Comparison of ENCODE assay signal across 18 mouse cellular contexts in genomic region chr5:100587626-100588025, GRCm38 (mm10). TPM values are rescaled to one million over a fixed set of nuclear protein-coding genes. Genes with fewer than 3 reads are reported as not detected.
A peak's percentile ranks its signal among the peaks of the same experiment; 100 is the strongest.
DNase-seq lines count a peak whose midpoint lies in the region; ATAC-seq lines count a peak whose summit lies in the region.
"Had no signal": no experiment of that assay in that cellular context is flagged by ENCODE, and none has a peak within 500 bp of the region (broad histone marks: within the 10 kb centered on the region; RNA-seq: fewer than 3 reads in every experiment).

No protein-coding gene starts in this region.

- no peak overlapping the region for H3K9ac ChIP-seq in intestine, embryonic 16.5 days (ENCODE audit: low read depth, low read length)
- no peak overlapping the region for H3K9ac ChIP-seq in intestine, embryonic 15.5 days
- H3K9ac ChIP-seq: heart, embryonic 15.5 days; hindbrain, embryonic 12.5 days; midbrain, embryonic 15.5 days had no signal

- H3K27ac ChIP-seq in intestine, embryonic 16.5 days (ENCODE audit: low read length), result 0 out of 2 replicates have a peak overlapping the region, but pooled peaks have one; percentile 8
- H3K27ac ChIP-seq in intestine, embryonic 15.5 days, result no peak overlapping the region
- H3K27ac ChIP-seq: heart, embryonic 15.5 days; hindbrain, embryonic 12.5 days; midbrain, embryonic 15.5 days had no signal

- ATAC-seq in intestine, embryonic 16.5 days, result no peak
- ATAC-seq in intestine, embryonic 15.5 days, result no peak
- peak; percentile 27 for ATAC-seq in megakaryocyte progenitor cell, adult 5-6 weeks (replicated peaks; ENCODE audit: poor library complexity)
- ATAC-seq: midbrain, embryonic 15.5 days; Patski had no signal

- no peak overlapping the region for H3K4me3 ChIP-seq in intestine, embryonic 16.5 days (ENCODE audit: low read length)
- no peak overlapping the region for H3K4me3 ChIP-seq in intestine, embryonic 15.5 days (replicated peaks)
- H3K4me3 ChIP-seq: heart, embryonic 15.5 days; hindbrain, embryonic 12.5 days; midbrain, embryonic 15.5 days had no signal

- no peaks in the 10 kb centered on the region for H3K9me3 ChIP-seq in intestine, embryonic 16.5 days (ENCODE audit: control insufficient read depth, low read length)
- no peaks in the 10 kb centered on the region for H3K9me3 ChIP-seq in intestine, embryonic 15.5 days
- H3K9me3 ChIP-seq: heart, embryonic 15.5 days; hindbrain, embryonic 12.5 days; midbrain, embryonic 15.5 days had no signal

- no peak overlapping the region for H3K4me2 ChIP-seq in intestine, embryonic 16.5 days (ENCODE audit: low read depth, low read length)
- no peak overlapping the region for H3K4me2 ChIP-seq in intestine, embryonic 15.5 days (replicated peaks)
- H3K4me2 ChIP-seq: heart, embryonic 15.5 days; hindbrain, embryonic 12.5 days; liver, embryonic 11.5 days; midbrain, embryonic 15.5 days had no signal

- peak; percentile 36 for DNase-seq in CD4-positive, CD25-positive, alpha-beta regulatory T cell, adult 2 months (ENCODE audit: low read depth, low spot score)
- DNase-seq in adipocyte (ENCODE audit: low spot score), result peak; percentile 96
- no peak for DNase-seq in urinary bladder, adult 18-20 months (ENCODE audit: low spot score in 2 of 2)
- no peak for DNase-seq in urinary bladder, adult 2 months (ENCODE audit: low spot score)
- DNase-seq: adrenal gland, adult 2 months; cerebellum, adult 9-10 months; kidney, adult 18-20 months; lung, postnatal 14 days had no signal

- WGBS in intestine, embryonic 16.5 days, result 48% methylated on average over 2 of the region's 2 CpGs
- WGBS in intestine, embryonic 15.5 days, result 40% methylated on average over 2 of the region's 2 CpGs

- no peaks in the 10 kb centered on the region for H3K27me3 ChIP-seq in intestine, embryonic 16.5 days (replicated peaks; ENCODE audit: control insufficient read depth, insufficient read depth, low read length)
- H3K27me3 ChIP-seq in intestine, embryonic 15.5 days (replicated peaks), result no peaks in the 10 kb centered on the region
- H3K27me3 ChIP-seq: heart, embryonic 15.5 days; hindbrain, embryonic 12.5 days; midbrain, embryonic 15.5 days; Patski had no signal

- 0 out of 2 replicates have a peak, but pooled peaks cover 6% of the 10 kb centered on the region for H3K4me1 ChIP-seq in intestine, embryonic 16.5 days (ENCODE audit: control insufficient read depth, insufficient read depth, low read length)
- H3K4me1 ChIP-seq in intestine, embryonic 15.5 days (replicated peaks), result no peaks in the 10 kb centered on the region
- H3K4me1 ChIP-seq: heart, embryonic 15.5 days; hindbrain, embryonic 12.5 days; midbrain, embryonic 15.5 days had no signal

- H3K36me3 ChIP-seq in intestine, embryonic 16.5 days (ENCODE audit: control insufficient read depth, insufficient read depth, low read length), result no peaks in the 10 kb centered on the region
- H3K36me3 ChIP-seq in intestine, embryonic 15.5 days, result no peaks in the 10 kb centered on the region
- H3K36me3 ChIP-seq: heart, embryonic 15.5 days; hindbrain, embryonic 12.5 days; midbrain, embryonic 15.5 days had no signal

RNA-seq across cellular contexts. Expression of gene Plac8, which starts 15.6 kb away (rescaled TPM):
- polyA plus RNA-seq in intestine, embryonic 16.5 days (2015; fragmentation: Nextera tagmentation; extraction: Ambion mirVana), result 438 and 445 TPM in 2 replicates
- polyA plus RNA-seq in intestine, embryonic 15.5 days (2015; fragmentation: Nextera tagmentation; extraction: Ambion mirVana), result 349 and 408 TPM in 2 replicates
- 4,454 and 4,759 TPM in 2 replicates for total RNA-seq in megakaryocyte progenitor cell, adult 5-6 weeks (2015)
- total RNA-seq in megakaryocyte progenitor cell, adult 5-6 weeks (2017), result 3,425 and 3,832 TPM in 2 replicates
- polyA plus RNA-seq in urinary bladder, adult 2 months (2012; rRNA removed), result 117 and 123 TPM in 2 replicates
- total RNA-seq: layer of hippocampus, postnatal 25 days; left cerebral cortex, postnatal 25 days had no signal

Comparison
In these comparisons a context has a peak if more than half of its experiments do, and no peak if none do; other contexts are left out.
1. DNase-seq: peak in CD4-positive, CD25-positive, alpha-beta regulatory T cell, adult 2 months (single experiment) and adipocyte (single experiment); none in urinary bladder, adult 18-20 months (0 of 2) and urinary bladder, adult 2 months (single experiment).